Mouse (Mus musculus) hindlimb bud, embryonic 11.5 days (tissue): ENCODE measurements at regions not wholly inside any gene's neighbourhood (a gene's known extent, or its start where the extent isn't known, plus 50 kb on each side); places are given as distances from the start of the nearest gene placed in this dataset.

Source experiments
- DNase-seq: peaks from one replicate; pipeline ENCODE4 v3.0.0-alpha.2; 2012; ENCODE audit warnings: low read depth, low spot score; ENCODE audit errors: extremely low spot score

DNA sequence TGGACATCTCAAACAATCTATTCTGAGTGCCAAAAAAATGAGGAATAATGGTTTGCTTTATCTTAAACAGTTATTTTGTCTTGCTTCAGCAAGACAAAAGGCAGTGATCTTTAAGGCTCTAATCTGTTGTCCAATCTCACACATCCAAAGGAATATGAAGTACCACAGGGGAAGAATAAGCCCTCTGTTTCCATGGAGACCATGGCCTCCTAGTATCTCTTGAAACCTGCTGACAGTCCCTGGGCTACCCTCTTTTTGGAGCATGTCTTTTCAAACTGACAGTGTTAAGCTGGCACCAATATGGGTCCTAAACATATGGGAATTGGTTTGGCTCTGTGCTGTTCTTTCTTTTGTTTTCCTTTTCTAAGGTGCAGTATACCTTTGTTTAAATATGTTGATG is 311.8 kb downstream of the Klf6 start:
- DNase-seq, result no peak

DNA sequence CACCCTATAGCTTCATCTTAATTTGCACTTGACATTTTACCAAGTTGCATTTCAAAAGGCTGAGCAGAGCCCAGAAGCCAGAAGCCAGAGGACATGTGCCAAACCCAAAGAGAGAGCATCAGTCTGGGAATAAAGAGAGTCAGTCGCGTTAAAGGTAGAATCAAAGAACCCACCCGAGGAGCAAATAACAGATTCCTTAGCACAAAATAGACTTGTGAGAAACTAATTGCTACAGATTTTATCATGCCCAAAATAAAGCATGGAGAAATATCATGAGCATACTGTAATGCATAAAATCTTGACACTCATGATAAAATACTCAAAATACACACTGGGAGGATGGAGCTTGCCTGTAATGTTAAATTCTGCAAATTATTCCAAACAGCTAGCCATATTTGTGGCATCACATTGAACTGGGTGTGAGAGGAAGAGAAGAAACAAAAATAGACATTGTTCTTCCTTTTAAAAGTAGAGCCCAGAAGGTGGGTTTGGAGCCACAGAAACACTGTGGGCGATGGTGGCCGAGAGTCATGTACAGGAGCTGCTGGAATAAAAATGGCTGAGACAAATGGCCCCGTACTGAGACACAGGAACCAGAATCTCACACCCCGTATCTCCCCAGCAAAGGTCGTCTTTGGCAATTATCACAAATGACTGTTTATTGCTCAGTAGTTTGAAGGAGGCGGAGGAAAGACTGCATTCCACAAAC is 317.2 kb downstream of the Klf6 start:
- DNase-seq, result no peak

DNA sequence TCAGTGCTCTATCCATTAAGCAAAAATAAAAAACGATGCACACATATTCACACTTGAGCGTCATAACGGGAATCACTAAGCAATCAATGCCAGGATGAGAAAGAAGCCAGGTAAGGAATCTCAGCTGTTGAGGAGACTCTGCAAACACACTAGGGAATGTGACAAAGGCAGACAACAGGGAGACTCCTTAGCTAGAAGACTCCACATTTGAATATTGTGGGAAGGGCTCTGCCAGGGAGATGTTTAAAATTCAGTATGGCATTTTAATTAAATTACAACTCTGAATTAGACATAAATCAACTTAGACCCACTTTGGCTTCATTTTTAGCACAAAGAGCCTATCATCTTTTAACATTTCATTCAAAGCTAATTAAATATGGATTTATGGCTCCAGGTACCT is 327.9 kb downstream of the Klf6 start:
- no peak for DNase-seq

GRCm38 (mm10) chr13:6189566-6189965 is 328.3 kb downstream of the Klf6 start:
- DNase-seq, result no peak

- no peak for DNase-seq
Observed at GRCm38 (mm10) chr13:6191186-6191914, 330.1 kb downstream of the Klf6 start.

DNA sequence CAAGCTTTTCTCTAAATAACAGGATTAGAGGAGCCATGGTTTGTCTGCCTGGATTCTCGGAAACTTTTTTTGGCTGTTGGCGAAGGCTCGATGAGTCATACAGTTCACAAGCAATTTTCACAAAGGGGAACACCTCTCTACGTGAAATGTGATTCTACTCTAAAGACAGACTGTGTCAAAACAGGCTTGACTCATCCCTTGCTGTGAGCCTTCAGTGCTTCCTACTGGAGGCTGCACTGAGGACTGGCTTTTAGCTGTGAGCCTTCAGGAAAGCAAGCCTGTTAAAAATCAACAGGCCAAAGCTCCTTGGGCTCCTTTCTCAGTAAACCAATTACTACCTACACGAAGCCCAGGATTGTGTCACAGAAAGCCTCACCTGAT is 330.6 kb downstream of the Klf6 start:
- DNase-seq, result no peak

GRCm38 (mm10) chr13:6196690-6197089 is 335.4 kb downstream of the Klf6 start:
- DNase-seq, result no peak

DNA sequence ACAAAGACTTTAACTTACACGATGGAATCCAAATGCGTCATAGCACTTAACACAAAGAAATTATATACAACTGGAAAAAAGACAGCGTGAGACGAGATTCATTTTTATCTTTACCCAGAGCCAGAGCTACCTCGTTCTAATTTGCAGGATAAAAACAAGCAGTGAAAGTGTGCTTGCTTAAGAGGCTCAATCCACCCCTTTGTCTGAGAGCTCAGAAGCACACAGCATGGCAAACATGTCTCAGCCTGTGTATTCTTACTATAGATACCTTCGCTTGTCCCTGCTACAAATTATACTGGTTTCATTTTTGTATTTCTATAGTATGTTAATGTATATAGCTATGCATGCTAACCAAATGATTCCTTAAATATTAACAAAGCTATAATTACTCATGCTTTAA is 337.8 kb downstream of the Klf6 start:
- no peak for DNase-seq

DNA sequence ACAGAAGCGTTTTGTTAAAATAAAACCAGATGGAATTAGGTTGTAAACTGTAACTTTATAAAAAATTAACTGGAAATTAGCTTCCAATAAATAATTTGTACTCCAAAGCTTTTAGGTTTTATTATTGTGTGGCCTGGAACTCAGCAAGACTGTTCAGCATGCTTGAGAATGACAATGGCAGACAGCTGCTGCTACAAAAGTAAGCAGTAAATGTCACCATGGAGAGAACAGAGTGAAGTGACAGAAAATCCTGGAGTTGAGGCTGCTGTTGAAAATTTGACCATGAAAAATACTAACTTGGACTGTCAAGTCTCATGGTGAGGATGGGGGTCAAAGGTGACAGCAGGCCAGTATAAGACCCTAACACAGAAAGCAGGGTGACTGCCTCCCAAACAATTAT is 340.2 kb downstream of the Klf6 start:
- no peak for DNase-seq

- DNase-seq, result no peak
Observed at GRCm38 (mm10) chr13:6204801-6205200, 343.1 kb upstream of the Pitrm1 start.

- DNase-seq, result no peak
Observed at GRCm38 (mm10) chr13:6212550-6212949, 335.4 kb upstream of the Pitrm1 start.

- DNase-seq, result no peak
Observed at GRCm38 (mm10) chr13:6214189-6214588, 333.8 kb upstream of the Pitrm1 start.

DNA sequence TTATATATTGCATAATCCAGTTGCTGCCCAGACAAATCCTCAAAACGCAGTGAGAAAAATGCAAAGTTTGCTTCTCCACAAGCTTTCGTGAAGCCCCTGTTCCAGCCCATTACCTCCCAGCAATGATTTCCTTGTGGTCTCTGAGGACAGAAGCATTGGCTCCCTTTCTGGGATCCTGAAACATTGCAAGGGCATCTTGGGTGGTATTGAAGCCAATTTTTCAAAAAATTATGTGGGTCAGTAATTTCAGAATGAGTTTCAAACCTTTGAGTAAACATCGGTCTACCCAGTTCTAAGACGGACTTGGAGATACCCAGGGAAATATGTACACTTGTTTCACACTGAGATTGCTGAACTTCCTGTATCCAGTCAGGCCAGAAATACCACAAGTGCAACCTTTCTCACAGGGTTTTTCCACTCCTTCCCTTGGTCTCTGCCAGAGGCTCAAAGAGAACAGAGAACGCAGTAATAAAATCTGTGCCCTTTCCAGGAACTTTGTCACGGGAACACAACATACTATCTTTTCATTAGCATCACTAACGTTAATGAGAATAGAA is 321.8 kb upstream of the Pitrm1 start:
- DNase-seq, result no peak

DNA sequence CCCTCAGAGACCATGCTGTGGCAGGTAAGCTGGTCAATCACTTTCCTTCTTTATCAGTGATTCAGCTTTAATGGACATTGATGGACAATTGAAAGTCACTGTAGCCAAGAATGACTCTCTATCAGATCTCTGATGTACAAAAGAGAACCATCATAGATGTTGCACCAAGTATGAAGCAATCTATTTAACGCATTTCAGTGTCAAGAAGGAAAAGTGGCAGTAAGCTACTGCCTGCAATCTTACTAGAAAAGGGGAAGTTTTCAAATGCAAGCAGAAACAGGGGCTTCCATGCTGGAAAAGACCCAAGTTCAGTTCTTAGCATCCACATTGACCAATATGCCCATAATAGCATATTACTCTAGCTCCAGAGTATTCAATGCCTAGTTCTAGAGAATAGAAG is 319.7 kb upstream of the Pitrm1 start:
- no peak for DNase-seq

DNA sequence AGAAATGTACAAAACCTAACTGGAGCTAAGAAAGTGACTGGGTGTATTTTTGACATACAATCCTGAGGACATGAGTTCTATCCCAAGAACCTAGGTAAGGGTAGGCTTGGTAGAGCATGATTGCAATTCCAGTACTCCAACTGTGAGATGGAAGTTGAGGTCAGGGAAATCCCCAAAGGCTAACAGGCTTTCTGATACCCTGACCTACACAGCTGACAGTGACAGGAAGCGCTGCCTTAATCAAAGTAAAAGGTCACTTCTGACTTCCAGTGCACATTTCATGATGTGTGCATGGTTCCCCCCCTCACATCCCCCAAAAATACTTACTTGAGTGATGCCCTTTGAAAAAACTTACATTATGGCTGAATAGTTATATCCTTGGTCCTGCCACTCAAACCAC is 312.6 kb upstream of the Pitrm1 start:
- no peak for DNase-seq

- DNase-seq, result no peak
Observed at GRCm38 (mm10) chr13:6236503-6236902, 311.4 kb upstream of the Pitrm1 start.

- DNase-seq, result no peak
Observed at GRCm38 (mm10) chr13:6237201-6237600, 310.7 kb upstream of the Pitrm1 start.

- no peak for DNase-seq
Observed at GRCm38 (mm10) chr13:6240855-6241254, 307.1 kb upstream of the Pitrm1 start.

- DNase-seq, result no peak
Observed at GRCm38 (mm10) chr13:6241472-6242123, 306.4 kb upstream of the Pitrm1 start.

GRCm38 (mm10) chr13:6250106-6250505 is 297.8 kb upstream of the Pitrm1 start:
- DNase-seq, result no peak

DNA sequence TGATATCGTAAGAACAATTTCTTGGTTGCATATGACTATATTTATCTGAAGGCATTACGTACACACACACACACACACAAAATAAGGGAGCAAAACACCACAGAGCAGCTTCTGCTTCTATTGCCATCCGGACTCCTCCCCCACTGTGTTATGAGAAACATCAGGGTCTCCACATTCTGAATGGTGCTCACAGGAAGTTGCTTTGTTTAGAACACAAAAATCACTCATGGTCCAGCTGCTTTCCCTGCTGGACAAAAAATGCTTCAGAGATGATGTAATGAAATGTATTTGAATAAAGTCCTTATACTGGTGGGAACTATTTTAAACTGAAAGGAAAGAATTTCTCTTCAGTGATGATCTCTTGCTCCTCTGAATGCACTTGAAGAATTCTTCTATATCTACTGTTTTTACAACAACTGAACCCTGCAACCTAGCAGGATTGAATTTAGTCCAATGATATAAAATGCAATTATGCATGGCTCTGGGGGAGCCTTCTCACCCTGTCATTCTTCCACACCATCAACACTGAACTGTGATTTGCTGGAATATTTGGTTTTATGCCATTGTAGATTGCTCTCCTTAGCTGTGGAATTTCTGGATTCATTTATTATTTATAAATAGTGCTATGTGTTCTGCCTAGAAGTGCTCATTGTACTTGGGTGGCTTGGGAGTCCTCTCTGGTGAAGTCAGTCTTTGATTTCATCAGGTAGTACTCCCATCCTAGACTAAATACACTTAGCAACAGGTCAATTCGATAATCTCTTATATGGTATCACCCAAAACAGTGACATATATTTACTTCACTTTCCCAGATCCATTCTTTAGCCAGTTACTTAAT is 296.7 kb upstream of the Pitrm1 start:
- DNase-seq, result no peak
